In genomic region chr2:51185762-51186161, GRCm38 (mm10) we compare ENCODE assay signal across 23 mouse cellular contexts. TPM values are rescaled to one million over a fixed set of nuclear protein-coding genes. Genes with fewer than 3 reads are reported as not detected.
A peak's percentile ranks its signal among the peaks of the same experiment; 100 is the strongest.
DNase-seq lines count a peak whose midpoint lies in the region; ATAC-seq and TF ChIP-seq lines count a peak whose summit lies in the region.
"Had no signal": no experiment of that assay in that cellular context is flagged by ENCODE, and none has a peak within 500 bp of the region (broad histone marks: within the 10 kb centered on the region; RNA-seq: fewer than 3 reads in every experiment).

No protein-coding gene starts in this region.

- no peak overlapping the region for H3K27ac ChIP-seq in embryonic facial prominence, embryonic 14.5 days (replicated peaks; ENCODE audit: low read depth, low read length)
- no peak overlapping the region for H3K27ac ChIP-seq in embryonic facial prominence, embryonic 10.5 days (replicated peaks)
- no peak overlapping the region for H3K27ac ChIP-seq in forebrain, embryonic 14.5 days (ENCODE audit: low read depth, low read length)
- no peak overlapping the region for H3K27ac ChIP-seq in forebrain, embryonic 11.5 days (ENCODE audit: low read depth, low read length)
- no peak overlapping the region for H3K27ac ChIP-seq in limb, embryonic 14.5 days (replicated peaks; ENCODE audit: low read depth, low read length)
- no peak overlapping the region for H3K27ac ChIP-seq in limb, embryonic 10.5 days
- 0 out of 2 replicates have a peak overlapping the region, but pooled peaks have one; percentile 26 for H3K27ac ChIP-seq in embryonic fibroblast, embryonic 13.5 days (ENCODE audit: insufficient read depth, low read length)

- 0 out of 2 replicates have a peak, but pooled peaks cover 1% of the 10 kb centered on the region for H3K4me1 ChIP-seq in embryonic facial prominence, embryonic 14.5 days (ENCODE audit: control insufficient read depth, insufficient read depth, low read length)
- H3K4me1 ChIP-seq in embryonic facial prominence, embryonic 10.5 days: no peaks in the 10 kb centered on the region
- no peaks in the 10 kb centered on the region for H3K4me1 ChIP-seq in forebrain, embryonic 14.5 days (ENCODE audit: control insufficient read depth, insufficient read depth, low read length)
- H3K4me1 ChIP-seq in forebrain, embryonic 11.5 days (replicated peaks; ENCODE audit: control insufficient read depth, insufficient read depth, low read length): no peaks in the 10 kb centered on the region
- no peaks in the 10 kb centered on the region for H3K4me1 ChIP-seq in limb, embryonic 14.5 days (ENCODE audit: control insufficient read depth, insufficient read depth, low read length)
- no peaks in the 10 kb centered on the region for H3K4me1 ChIP-seq in limb, embryonic 10.5 days
- peaks cover 3% of the 10 kb centered on the region for H3K4me1 ChIP-seq in embryonic fibroblast, embryonic 13.5 days (ENCODE audit: control insufficient read depth, insufficient read depth, low read length)

- no peaks in the 10 kb centered on the region for H3K9me3 ChIP-seq in embryonic facial prominence, embryonic 14.5 days (ENCODE audit: control insufficient read depth, low read length)
- no peaks in the 10 kb centered on the region for H3K9me3 ChIP-seq in embryonic facial prominence, embryonic 10.5 days
- H3K9me3 ChIP-seq in forebrain, embryonic 14.5 days (replicated peaks; ENCODE audit: control insufficient read depth, low read length): no peaks in the 10 kb centered on the region
- H3K9me3 ChIP-seq in forebrain, embryonic 11.5 days (ENCODE audit: control insufficient read depth, low read length): no peaks in the 10 kb centered on the region
- H3K9me3 ChIP-seq in limb, embryonic 14.5 days (ENCODE audit: control insufficient read depth, low read length): no peaks in the 10 kb centered on the region
- no peaks in the 10 kb centered on the region for H3K9me3 ChIP-seq in limb, embryonic 10.5 days (replicated peaks)
- H3K9me3 ChIP-seq: G1E had no signal

- DNase-seq in embryonic facial prominence, embryonic 14.5 days (ENCODE audit: low spot score): peak; percentile 65
- DNase-seq in embryonic facial prominence, embryonic 10.5 days (ENCODE audit: low spot score): no peak
- peak; percentile 21 for DNase-seq in forebrain, embryonic 14.5 days (ENCODE audit: low spot score)
- no peak for DNase-seq in forebrain, embryonic 11.5 days (ENCODE audit: low spot score)
- peak; percentile 56 for DNase-seq in limb, embryonic 14.5 days (ENCODE audit: low spot score)
- no peak for DNase-seq in limb, embryonic 10.5 days (ENCODE audit: low spot score)
- no peak for DNase-seq in adrenal gland, postnatal 36 days
- DNase-seq: adrenal gland, adult 2 months; adrenal gland, adult 8-10 months; adrenal gland, postnatal 10 days; adrenal gland, postnatal 14 days; adrenal gland, postnatal 25 days; B cell, adult 2 months; cerebellum, adult 11 months; cerebellum, adult 11-12 months; cerebellum, adult 18-20 months had no signal

- TF ChIP-seq CTCF in embryonic fibroblast, embryonic 13.5 days (IDR thresholded peaks at IDR 0.05; ENCODE audit: borderline replicate concordance, insufficient read depth, low read length): no peak

- no peaks in the 10 kb centered on the region for H3K36me3 ChIP-seq in embryonic facial prominence, embryonic 14.5 days (ENCODE audit: control insufficient read depth, insufficient read depth, low read length)
- H3K36me3 ChIP-seq in embryonic facial prominence, embryonic 10.5 days (replicated peaks): no peaks in the 10 kb centered on the region
- no peaks in the 10 kb centered on the region for H3K36me3 ChIP-seq in forebrain, embryonic 14.5 days (ENCODE audit: control insufficient read depth, insufficient read depth, low read length)
- no peaks in the 10 kb centered on the region for H3K36me3 ChIP-seq in forebrain, embryonic 11.5 days (ENCODE audit: control insufficient read depth, insufficient read depth, low read length)
- no peaks in the 10 kb centered on the region for H3K36me3 ChIP-seq in limb, embryonic 14.5 days (ENCODE audit: control insufficient read depth, insufficient read depth, low read length)
- no peaks in the 10 kb centered on the region for H3K36me3 ChIP-seq in limb, embryonic 10.5 days
- H3K36me3 ChIP-seq: G1E had no signal

- TF ChIP-seq POLR2A in limb, embryonic 14.5 days (IDR thresholded peaks at IDR 0.05; ENCODE audit: borderline replicate concordance, extremely low read depth, insufficient read depth, insufficient read length): no peak
- TF ChIP-seq POLR2A in embryonic fibroblast, embryonic 13.5 days (IDR thresholded peaks at IDR 0.05; ENCODE audit: low read depth, low read length): no peak

- 48% methylated on average over 2 of the region's 2 CpGs for WGBS in embryonic facial prominence, embryonic 14.5 days
- 91% methylated on average over 2 of the region's 2 CpGs for WGBS in embryonic facial prominence, embryonic 10.5 days
- 81% methylated on average over 2 of the region's 2 CpGs for WGBS in forebrain, embryonic 14.5 days
- WGBS in forebrain, embryonic 11.5 days: 95% methylated on average over 2 of the region's 2 CpGs
- 75% methylated on average over 2 of the region's 2 CpGs for WGBS in limb, embryonic 14.5 days
- 91% methylated on average over 2 of the region's 2 CpGs for WGBS in limb, embryonic 10.5 days

- no peaks in the 10 kb centered on the region for H3K27me3 ChIP-seq in embryonic facial prominence, embryonic 14.5 days (replicated peaks; ENCODE audit: control insufficient read depth, insufficient read depth, low read length)
- H3K27me3 ChIP-seq in embryonic facial prominence, embryonic 10.5 days (replicated peaks; ENCODE audit: low read depth, poor library complexity, severe bottlenecking): no peaks in the 10 kb centered on the region
- H3K27me3 ChIP-seq in forebrain, embryonic 14.5 days (replicated peaks; ENCODE audit: control insufficient read depth, insufficient read depth, low read length): no peaks in the 10 kb centered on the region
- H3K27me3 ChIP-seq in forebrain, embryonic 11.5 days (ENCODE audit: control insufficient read depth, insufficient read depth, low read length): no peaks in the 10 kb centered on the region
- no peaks in the 10 kb centered on the region for H3K27me3 ChIP-seq in limb, embryonic 14.5 days (ENCODE audit: control insufficient read depth, insufficient read depth, low read length)
- no peaks in the 10 kb centered on the region for H3K27me3 ChIP-seq in limb, embryonic 10.5 days (ENCODE audit: low read depth, poor library complexity, severe bottlenecking)
- H3K27me3 ChIP-seq: CH12.LX, Patski had no signal

- H3K9ac ChIP-seq in embryonic facial prominence, embryonic 14.5 days (ENCODE audit: low read depth, low read length): no peak overlapping the region
- no peak overlapping the region for H3K9ac ChIP-seq in forebrain, embryonic 14.5 days (ENCODE audit: low read length)
- H3K9ac ChIP-seq in forebrain, embryonic 11.5 days (ENCODE audit: low read length): no peak overlapping the region
- H3K9ac ChIP-seq in limb, embryonic 14.5 days (ENCODE audit: low read depth, low read length, severe bottlenecking): no peak overlapping the region

- no peak overlapping the region for H3K4me3 ChIP-seq in embryonic facial prominence, embryonic 14.5 days (ENCODE audit: low read depth, low read length)
- no peak overlapping the region for H3K4me3 ChIP-seq in embryonic facial prominence, embryonic 10.5 days
- no peak overlapping the region for H3K4me3 ChIP-seq in forebrain, embryonic 14.5 days (ENCODE audit: low read depth, low read length)
- H3K4me3 ChIP-seq in forebrain, embryonic 11.5 days (ENCODE audit: low read depth, low read length): no peak overlapping the region
- no peak overlapping the region for H3K4me3 ChIP-seq in limb, embryonic 14.5 days (replicated peaks; ENCODE audit: low read length)
- H3K4me3 ChIP-seq in limb, embryonic 10.5 days: no peak overlapping the region
- H3K4me3 ChIP-seq in embryonic fibroblast, embryonic 13.5 days (ENCODE audit: insufficient read depth, low read length): no peak overlapping the region

- ATAC-seq in embryonic facial prominence, embryonic 14.5 days (ENCODE audit: low read depth): no peak
- no peak for ATAC-seq in forebrain, embryonic 14.5 days
- no peak for ATAC-seq in forebrain, embryonic 11.5 days (replicated peaks; ENCODE audit: low FRiP score)
- no peak for ATAC-seq in limb, embryonic 14.5 days (ENCODE audit: low FRiP score, low read depth)
- ATAC-seq: activated CD4-positive, CD25-positive, alpha-beta regulatory T cell, adult 4 months; CD4-positive, CD25-positive, alpha-beta regulatory T cell, adult 4 months; Patski had no signal

- no peak overlapping the region for H3K4me2 ChIP-seq in embryonic facial prominence, embryonic 14.5 days (ENCODE audit: low read depth, low read length)
- no peak overlapping the region for H3K4me2 ChIP-seq in forebrain, embryonic 14.5 days (ENCODE audit: low read length)
- no peak overlapping the region for H3K4me2 ChIP-seq in forebrain, embryonic 11.5 days (ENCODE audit: low read depth, low read length, severe bottlenecking)
- H3K4me2 ChIP-seq in limb, embryonic 14.5 days (replicated peaks; ENCODE audit: low read depth, low read length, severe bottlenecking): no peak overlapping the region

RNA-seq across cellular contexts. Expression of gene Rnd3, which starts 36.9 kb away (rescaled TPM):
- polyA plus RNA-seq in embryonic facial prominence, embryonic 14.5 days (2014; fragmentation: Nextera tagmentation; extraction: Ambion mirVana): 99.7 and 116 TPM in 2 replicates
- polyA plus RNA-seq in embryonic facial prominence, embryonic 10.5 days (2016; fragmentation: Nextera tagmentation; extraction: Ambion mirVana): 133 and 142 TPM in 2 replicates
- polyA plus RNA-seq in forebrain, embryonic 14.5 days (2014; fragmentation: Nextera tagmentation; extraction: Ambion mirVana): 191 and 206 TPM in 2 replicates
- polyA plus RNA-seq in forebrain, embryonic 11.5 days (2014; fragmentation: Nextera tagmentation; extraction: Ambion mirVana): 160 and 163 TPM in 2 replicates
- 59.4 and 68.8 TPM in 2 replicates for polyA plus RNA-seq in limb, embryonic 14.5 days (2012; rRNA removed)
- polyA plus RNA-seq in limb, embryonic 14.5 days (2014; fragmentation: Nextera tagmentation; extraction: Ambion mirVana): 162 and 176 TPM in 2 replicates
- polyA plus RNA-seq in limb, embryonic 10.5 days (2016; fragmentation: Nextera tagmentation; extraction: Ambion mirVana): 88.6 and 111 TPM in 2 replicates
- polyA plus RNA-seq in embryonic fibroblast, embryonic 13.5 days (2011; ENCODE audit: insufficient read length, low read depth, missing spikeins): 233 and 320 TPM in 2 replicates
- 10 to 100 TPM; 33.3 to 48.6 TPM for total RNA-seq in adrenal gland, postnatal 36 days (2021)
- total RNA-seq: MEL had no signal
- polyA plus RNA-seq: G1E had no signal

Comparison
In these comparisons a context has a peak if more than half of its experiments do, and no peak if none do; other contexts are left out.
1. DNase-seq: peak in embryonic facial prominence, embryonic 14.5 days (single experiment), forebrain, embryonic 14.5 days (single experiment) and limb, embryonic 14.5 days (single experiment); none in embryonic facial prominence, embryonic 10.5 days (single experiment), forebrain, embryonic 11.5 days (single experiment), limb, embryonic 10.5 days (single experiment) and adrenal gland, postnatal 36 days (0 of 2).